Mouse (Mus musculus) testis, adult 2 months (tissue): ENCODE data around the gene Fbrs.
"Not testable (repeated sequence)": the region's sequence is repeated elsewhere in the genome, so short reads cannot be mapped to it uniquely, and the experiment has no call there.

ENCODE experiments used
- CTCF ChIP-seq: fragments of 200-500 bp; IDR thresholded peaks from 2 replicates; pipeline ENCODE4 v1.5.1; 2012; ENCODE audit warnings: low read depth, mild to moderate bottlenecking, inconsistent platforms, low read length, moderate library complexity; ENCODE audit not compliant: control insufficient read depth, insufficient read depth, insufficient replicate concordance
- POLR2A ChIP-seq: fragments of 200-500 bp; IDR thresholded peaks from 2 replicates; pipeline ENCODE4 v1.6.1; 2012; ENCODE audit warnings: low read depth, mild to moderate bottlenecking, inconsistent platforms, low read length, moderate library complexity; ENCODE audit not compliant: control insufficient read depth

- TF ChIP-seq CTCF, POLR2A: not testable (repeated sequence)
These were observed 19.7 kb upstream of the Fbrs start, which contains the start of gene Prr14 for GRCm38 (mm10) chr7:127459311-127459710.
